Mouse (Mus musculus) naive thymus-derived CD4-positive, alpha-beta T cell, adult 2 months (primary cell): ENCODE data around the gene Pdpk1.

Experiments used
- DNase-seq: peaks from one replicate; pipeline ENCODE4 v3.0.0-alpha.2; 2011; ENCODE audit warnings: low read depth

Gene Pdpk1

GRCm38 (mm10) chr17:24150824-24151223, at the start of gene Pdpk1:
Gene Pdpk1 (minus strand): TSS chr17:24150924.
- no peak for DNase-seq

- no peak for DNase-seq
Measured at GRCm38 (mm10) chr17:24199741-24200140, 49.0 kb upstream of the Pdpk1 start.

GRCm38 (mm10) chr17:24199252-24199651, 48.5 kb upstream of the Pdpk1 start:
- no peak for DNase-seq

GRCm38 (mm10) chr17:24197032-24197824, 46.5 kb upstream of the Pdpk1 start:
- no peak for DNase-seq

- DNase-seq, result no peak
Measured at GRCm38 (mm10) chr17:24195349-24195748, 44.6 kb upstream of the Pdpk1 start.

GRCm38 (mm10) chr17:24193769-24194168, 43.0 kb upstream of the Pdpk1 start:
- DNase-seq, result no peak

- no peak for DNase-seq
Measured at GRCm38 (mm10) chr17:24193268-24193667, 42.5 kb upstream of the Pdpk1 start.

GRCm38 (mm10) chr17:24192848-24193247, 42.1 kb upstream of the Pdpk1 start:
- DNase-seq, result no peak

GRCm38 (mm10) chr17:24191481-24191880, 40.8 kb upstream of the Pdpk1 start:
- DNase-seq, result no peak

- DNase-seq, result no peak
Measured at GRCm38 (mm10) chr17:24190934-24191333, 40.2 kb upstream of the Pdpk1 start.

GRCm38 (mm10) chr17:24174259-24174658, 23.5 kb upstream of the Pdpk1 start:
- no peak for DNase-seq

GRCm38 (mm10) chr17:24173423-24173822, 22.7 kb upstream of the Pdpk1 start:
- peak; percentile 89 for DNase-seq

- peak; percentile 29 for DNase-seq
Measured at GRCm38 (mm10) chr17:24171738-24172137, 21.0 kb upstream of the Pdpk1 start.

- DNase-seq, result peak; percentile 21
Measured at GRCm38 (mm10) chr17:24170729-24171128, 20.0 kb upstream of the Pdpk1 start.

- peak; percentile 29 for DNase-seq
Measured at GRCm38 (mm10) chr17:24170125-24170524, 19.4 kb upstream of the Pdpk1 start.

- peak; percentile 98 for DNase-seq
Measured at GRCm38 (mm10) chr17:24169317-24170065, 18.8 kb upstream of the Pdpk1 start, which contains the start of gene Atp6v0c. Gene Atp6v0c (minus strand): TSS chr17:24169702.

GRCm38 (mm10) chr17:24168590-24169277, 18.0 kb upstream of the Pdpk1 start:
- DNase-seq, result peak; percentile 93

- no peak for DNase-seq
Measured at GRCm38 (mm10) chr17:24167891-24168505, 17.3 kb upstream of the Pdpk1 start.

- no peak for DNase-seq
Measured at GRCm38 (mm10) chr17:24167120-24167519, 16.4 kb upstream of the Pdpk1 start.

- DNase-seq, result peak; percentile 30
Measured at GRCm38 (mm10) chr17:24164566-24165259, 14.0 kb upstream of the Pdpk1 start.

- peak; percentile 98 for DNase-seq
Measured at GRCm38 (mm10) chr17:24163176-24163962, 12.6 kb upstream of the Pdpk1 start, which contains the start of gene Amdhd2. Gene Amdhd2 (minus strand): TSS chr17:24163766.
